Mouse (Mus musculus) Patski (cell line): ENCODE measurements around the gene Reln. TPM values are rescaled to one million over a fixed set of nuclear protein-coding genes. Genes with fewer than 3 reads are reported as not detected.

ENCODE experiments used
- ATAC-seq: fragments of 100-300 bp; one replicate; pipeline ENCODE4 v1.8.0; 2021
- CTCF ChIA-PET: fragments of 350-600 bp; sonication (Branson Sonifier 250); formaldehyde crosslinking; loops from one replicate; lab custom pipeline; 2022; ENCODE audit warnings: inconsistent platforms; lab: Charles Lee
- POLR2A ChIA-PET: fragments of 350-600 bp; sonication (Branson Sonifier 250); formaldehyde crosslinking; loops from one replicate; lab custom pipeline; 2022; ENCODE audit warnings: antibody characterized with exemption, inconsistent platforms; lab: Charles Lee
- DNase-seq: peaks from one replicate; pipeline ENCODE4 v3.0.0-alpha.2; 2011; ENCODE audit warnings: low read depth, low spot score
- H3K27me3 ChIP-seq: fragments of 371-371 bp; one replicate; pipeline ENCODE4 v1.5.1; 2021
- CTCF ChIP-seq: fragments of 100-300 bp; IDR thresholded peaks from one replicate; pipeline ENCODE4 v1.5.1; 2021
- in situ Hi-C: fragments of 300-500 bp; cut with MboI; formaldehyde crosslinking; loops from 3 replicates; pipeline ENCODE4 v1.11.1; 2018; ENCODE audit warnings: low pct_unique_long_range_greater_than_20kb, mixed read lengths
- polyA plus RNA-seq: library from polyadenylated mRNA; unstranded; gene quantifications from one replicate; pipeline ENCODE4 v1.2.3, GENCODE M21; 2021

Gene Reln
- polyA plus RNA-seq, 1 experiment from 2014 or later = not detected

DNA sequence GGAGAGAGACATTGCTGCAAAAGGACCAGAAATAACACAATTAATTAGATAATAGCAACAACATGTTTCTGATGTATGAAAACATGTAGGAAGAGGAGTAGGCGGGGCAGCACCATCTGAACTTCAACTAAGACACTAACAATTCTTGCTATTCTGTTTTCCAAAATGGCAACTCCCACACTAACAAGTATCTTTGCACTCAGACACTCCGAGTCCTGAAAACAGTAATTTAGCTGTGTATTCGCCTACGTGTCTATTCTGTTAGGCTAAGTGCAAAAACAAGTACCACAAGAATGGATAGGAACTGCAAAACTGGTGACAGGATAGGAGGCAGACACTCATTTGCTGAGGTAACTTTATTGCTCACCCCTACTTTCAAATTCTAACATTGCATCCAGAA lies 70.4 kb downstream of the Reln start:
- H3K27me3 ChIP-seq = peaks cover 21% of the 10 kb centered on the region
- no peak for ATAC-seq
- CTCF ChIA-PET = no interaction called here
- TF ChIP-seq CTCF = no peak
- POLR2A ChIA-PET = no interaction called here
- no peak for DNase-seq
- in situ Hi-C loops = no loop called here

GRCm38 (mm10) chr5:22266489-22267301 lies 77.8 kb downstream of the Reln start:
- CTCF ChIA-PET = interaction anchor here (1.0 kb wide), 1 partner anchor 13 kb away, joined by 3 read pairs; no protein-coding TSS in a partner anchor
- DNase-seq (no peak), ATAC-seq (no peak)
- POLR2A ChIA-PET = no interaction called here
- in situ Hi-C loops = no loop called here
- peaks cover 4% of the 10 kb centered on the region for H3K27me3 ChIP-seq
- no peak for TF ChIP-seq CTCF

GRCm38 (mm10) chr5:22262351-22262765 lies 82.1 kb downstream of the Reln start:
- POLR2A ChIA-PET = no interaction called here
- in situ Hi-C loops = no loop called here
- no peak for ATAC-seq
- H3K27me3 ChIP-seq = peaks cover 4% of the 10 kb centered on the region
- no peak for TF ChIP-seq CTCF
- CTCF ChIA-PET = interaction anchor here (1.0 kb wide), 1 partner anchor 38 kb away, joined by 4 read pairs; no protein-coding TSS in a partner anchor
- DNase-seq = no peak

DNA sequence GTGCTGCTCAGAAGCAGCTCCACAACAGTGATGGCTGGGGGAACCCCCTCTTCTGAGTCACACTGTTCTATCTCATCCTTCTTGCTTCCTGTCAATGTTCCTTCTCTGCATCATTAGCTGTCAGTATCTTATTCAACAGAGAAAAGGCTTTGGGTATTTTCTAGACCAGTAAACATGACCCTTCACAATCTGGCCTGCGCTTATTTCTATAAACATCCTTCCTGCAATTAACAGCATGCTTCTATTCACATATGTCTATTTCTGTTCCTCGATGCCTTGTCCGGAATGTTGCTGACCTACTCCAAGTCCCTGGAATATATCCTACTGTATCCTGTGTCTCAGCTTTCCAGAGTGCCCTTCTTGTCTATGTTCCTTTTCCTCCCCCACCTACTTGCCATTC lies 89.2 kb downstream of the Reln start:
- in situ Hi-C loops = no loop called here
- ATAC-seq = no peak
- ChIA-PET CTCF (no interaction called here), POLR2A (no interaction called here)
- DNase-seq = no peak
- TF ChIP-seq CTCF = no peak
- peaks cover 14% of the 10 kb centered on the region for H3K27me3 ChIP-seq

GRCm38 (mm10) chr5:22253910-22254309 lies 90.6 kb downstream of the Reln start:
- CTCF ChIA-PET = interaction anchor here (1.7 kb wide), 1 partner anchor 12 kb away, joined by 3 read pairs; no protein-coding TSS in a partner anchor
- in situ Hi-C loops = no loop called here
- ATAC-seq (no peak), DNase-seq (no peak)
- H3K27me3 ChIP-seq = peaks cover 15% of the 10 kb centered on the region
- no peak for TF ChIP-seq CTCF
- POLR2A ChIA-PET = no interaction called here

DNA sequence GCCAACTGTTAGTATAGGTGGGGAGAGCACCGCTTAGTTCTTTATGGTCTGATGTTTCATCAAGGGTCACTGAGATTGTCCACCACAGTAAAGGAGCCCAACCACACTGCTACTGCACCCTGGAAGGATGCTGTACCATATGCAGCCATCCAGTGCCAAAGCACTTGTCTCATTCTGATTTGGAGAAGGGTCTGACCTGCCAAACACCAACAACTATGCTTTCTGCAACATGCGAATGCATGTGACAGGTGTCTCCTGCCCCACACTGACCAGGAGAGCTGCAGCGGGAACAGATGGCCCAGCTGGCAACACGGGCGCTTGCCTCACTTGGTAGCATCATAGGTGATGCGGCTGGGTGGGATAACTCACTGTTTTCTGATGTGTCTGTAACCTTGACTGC lies 91.2 kb downstream of the Reln start:
- peaks cover 15% of the 10 kb centered on the region for H3K27me3 ChIP-seq
- no peak for ATAC-seq
- CTCF ChIA-PET = interaction anchor here (1.7 kb wide), 1 partner anchor 13 kb away, joined by 3 read pairs; no protein-coding TSS in a partner anchor
- no peak for TF ChIP-seq CTCF
- in situ Hi-C loops = no loop called here
- POLR2A ChIA-PET = no interaction called here
- DNase-seq = no peak

- in situ Hi-C loops = no loop called here
- ChIA-PET POLR2A (no interaction called here), CTCF (interaction anchor here (1.1 kb wide), 1 partner anchor 11 kb away, joined by 3 read pairs; no protein-coding TSS in a partner anchor)
- no peak for ATAC-seq
- peaks cover 25% of the 10 kb centered on the region for H3K27me3 ChIP-seq
- DNase-seq = no peak
- TF ChIP-seq CTCF = no peak
Observed at GRCm38 (mm10) chr5:22247850-22248249, 96.7 kb downstream of the Reln start.

DNA sequence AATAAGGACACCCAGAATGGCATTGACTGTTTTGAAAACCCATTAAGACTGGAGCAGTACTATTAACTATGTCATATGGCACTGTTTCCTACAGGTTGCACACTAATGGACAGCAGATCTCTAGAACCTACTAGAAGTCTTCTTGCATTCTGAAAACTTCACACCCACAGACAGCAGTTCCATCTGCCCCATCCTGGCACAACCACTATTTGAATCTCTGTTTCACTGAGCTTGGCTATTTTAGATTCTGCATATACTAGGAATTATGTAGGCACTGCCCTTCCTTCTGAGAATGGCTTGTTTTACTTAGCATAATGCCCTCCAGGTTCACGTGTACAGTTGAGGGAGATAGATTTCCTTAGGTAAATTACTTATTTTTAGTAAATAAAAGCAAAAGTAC lies 99.4 kb downstream of the Reln start:
- TF ChIP-seq CTCF = no peak
- ATAC-seq (no peak), DNase-seq (no peak)
- POLR2A ChIA-PET = no interaction called here
- in situ Hi-C loops = no loop called here
- CTCF ChIA-PET = no interaction called here
- peaks cover 12% of the 10 kb centered on the region for H3K27me3 ChIP-seq

DNA sequence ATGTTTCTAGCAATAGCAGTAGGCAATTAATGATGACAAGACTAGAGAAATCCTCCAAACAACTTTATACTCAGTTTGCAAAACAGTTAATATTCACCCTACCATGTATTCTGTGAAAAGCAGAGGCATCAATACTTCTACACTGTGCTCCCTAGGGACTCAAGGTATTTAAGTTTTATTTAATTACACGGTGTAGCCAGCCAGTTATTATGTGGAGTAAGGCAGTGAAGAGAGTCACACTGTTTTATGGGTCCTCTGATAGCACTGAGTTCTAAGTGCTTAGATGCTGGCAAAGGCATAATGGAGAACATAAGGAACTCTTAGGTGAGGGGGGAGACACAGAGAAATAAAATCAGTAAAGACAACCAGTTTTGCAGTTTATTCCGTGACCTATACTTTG lies 101.0 kb downstream of the Reln start:
- in situ Hi-C loops = no loop called here
- peaks cover 12% of the 10 kb centered on the region for H3K27me3 ChIP-seq
- no peak for TF ChIP-seq CTCF
- ATAC-seq (no peak), DNase-seq (no peak)
- ChIA-PET POLR2A (no interaction called here), CTCF (no interaction called here)

- peaks cover 12% of the 10 kb centered on the region for H3K27me3 ChIP-seq
- CTCF ChIA-PET = interaction anchor here (1.1 kb wide), 1 partner anchor 9 kb away, joined by 6 read pairs; no protein-coding TSS in a partner anchor
- no peak for TF ChIP-seq CTCF
- POLR2A ChIA-PET = no interaction called here
- DNase-seq (no peak), ATAC-seq (no peak)
- in situ Hi-C loops = no loop called here
Observed at GRCm38 (mm10) chr5:22241560-22241959, 102.9 kb downstream of the Reln start.

GRCm38 (mm10) chr5:22236801-22237200 lies 107.7 kb downstream of the Reln start:
- in situ Hi-C loops = no loop called here
- ATAC-seq (no peak), DNase-seq (no peak)
- peaks cover 7% of the 10 kb centered on the region for H3K27me3 ChIP-seq
- CTCF ChIA-PET = no interaction called here
- POLR2A ChIA-PET = no interaction called here
- no peak for TF ChIP-seq CTCF
